Mouse (Mus musculus) MEL (cell line): ENCODE results near the gene Frs2. TPM values are rescaled to one million over a fixed set of nuclear protein-coding genes. Genes with fewer than 3 reads are reported as not detected.
A peak's percentile ranks its signal among the peaks of the same experiment; 100 is the strongest.

ENCODE experiments used
- DNase-seq: peaks from one replicate; pipeline ENCODE4 v3.0.0; 2011; ENCODE audit warnings: low read depth, low spot score
- H3K27ac ChIP-seq: 2 replicates; pipeline ENCODE4 v1.5.1; 2012; ENCODE audit warnings: low read depth, mild to moderate bottlenecking, control low read depth, low read length, moderate library complexity; ENCODE audit not compliant: control insufficient read depth
- H3K27me3 ChIP-seq, 2 experiments: fragments of 150-350 bp in 1 of 2; sonication (generic) in 1 of 2; 2 replicates each; pipeline ENCODE4 v1.6.1; 2012; ENCODE audit warnings: low read length in 2 of 2, mild to moderate bottlenecking in 2 of 2, improper control_type of control experiment in 1 of 2, moderate library complexity in 1 of 2; ENCODE audit not compliant: insufficient read depth in 2 of 2, control insufficient read depth in 1 of 2
- H3K36me3 ChIP-seq, 2 experiments: 2 replicates each; pipeline ENCODE4 v1.6.1; 2012 to 2014; ENCODE audit warnings: low read length in 2 of 2, improper control_type of control experiment in 1 of 2, inconsistent platforms in 1 of 2, mild to moderate bottlenecking in 1 of 2; ENCODE audit not compliant: insufficient read depth in 2 of 2, control insufficient read depth in 1 of 2
- H3K4me1 ChIP-seq, 2 experiments: fragments of 150-350 bp in 1 of 2; sonication (generic) in 1 of 2; 2 replicates each; pipeline ENCODE4 v1.6.1; 2012; ENCODE audit warnings: low read length in 2 of 2, improper control_type of control experiment in 1 of 2, mild to moderate bottlenecking in 1 of 2; ENCODE audit not compliant: insufficient read depth in 2 of 2, control insufficient read depth in 1 of 2
- H3K4me3 ChIP-seq, 2 experiments: fragments of 150-350 bp in 1 of 2; sonication (generic) in 1 of 2; 2 replicates each; pipeline ENCODE4 v1.5.1; 2012; ENCODE audit warnings: low read depth in 2 of 2, low read length in 2 of 2, mild to moderate bottlenecking in 2 of 2, moderate library complexity in 2 of 2, control low read depth in 1 of 2, improper control_type of control experiment in 1 of 2; ENCODE audit not compliant: control insufficient read depth in 1 of 2, insufficient read depth in 1 of 2
- H3K79me2 ChIP-seq: 2 replicates; pipeline ENCODE4 v1.6.1; 2012; ENCODE audit warnings: mild to moderate bottlenecking, low read length, moderate library complexity; ENCODE audit not compliant: control insufficient read depth, poor library complexity, insufficient read depth
- H3K9ac ChIP-seq: 2 replicates; pipeline ENCODE4 v1.6.1; 2012; ENCODE audit warnings: low read depth, mild to moderate bottlenecking, control low read depth, low read length, moderate library complexity; ENCODE audit not compliant: control insufficient read depth, poor library complexity, severe bottlenecking
- H3K9me3 ChIP-seq: fragments of 150-350 bp; sonication (generic); replicated peaks from 2 replicates; pipeline ENCODE4 v1.6.1; 2012; ENCODE audit warnings: mild to moderate bottlenecking, low read length, improper control_type of control experiment, moderate library complexity; ENCODE audit not compliant: insufficient read depth
- BHLHE40 ChIP-seq: IDR thresholded peaks from 2 replicates; pipeline ENCODE4 v1.6.1; 2012; ENCODE audit warnings: low read depth, mild to moderate bottlenecking, inconsistent platforms, low read length, improper control_type of control experiment, borderline replicate concordance
- CHD1 ChIP-seq: IDR thresholded peaks from 2 replicates; pipeline ENCODE4 v1.6.1; 2012; ENCODE audit warnings: low read depth, mild to moderate bottlenecking, inconsistent platforms, low read length, improper control_type of control experiment
- CHD2 ChIP-seq: IDR thresholded peaks from 2 replicates; pipeline ENCODE4 v1.6.1; 2011; ENCODE audit warnings: low read length, improper control_type of control experiment
- CTCF ChIP-seq, 3 experiments: IDR thresholded peaks in 2 of 3; conservative IDR thresholded peaks in 1 of 3; 2 replicates each; pipeline ENCODE4 v1.5.1; 2011 to 2012; ENCODE audit warnings: low read length in 3 of 3, low read depth in 2 of 3, mild to moderate bottlenecking in 2 of 3, improper control_type of control experiment in 1 of 3, inconsistent platforms in 1 of 3, mixed read lengths in 1 of 3, moderate library complexity in 1 of 3; ENCODE audit not compliant: control insufficient read depth in 1 of 3, insufficient read depth in 1 of 3, poor library complexity in 1 of 3, severe bottlenecking in 1 of 3
- EP300 ChIP-seq, 2 experiments: IDR thresholded peaks; 2 replicates each; pipeline ENCODE4 v1.6.1; 2011; ENCODE audit warnings: improper control_type of control experiment in 2 of 2, low read length in 2 of 2, low read depth in 1 of 2, mild to moderate bottlenecking in 1 of 2
- ETS1 ChIP-seq: IDR thresholded peaks from 2 replicates; pipeline ENCODE4 v1.6.1; 2012; ENCODE audit warnings: low read depth, mild to moderate bottlenecking, inconsistent platforms, low read length, improper control_type of control experiment, moderate library complexity
- GABPA ChIP-seq: IDR thresholded peaks from 2 replicates; pipeline ENCODE4 v1.6.1; 2012; ENCODE audit warnings: low read depth, mild to moderate bottlenecking, inconsistent platforms, low read length, improper control_type of control experiment, moderate library complexity
- GATA1 ChIP-seq: IDR thresholded peaks from 2 replicates; pipeline ENCODE4 v1.6.1; 2011; ENCODE audit warnings: low read depth, low read length, improper control_type of control experiment
- HCFC1 ChIP-seq: IDR thresholded peaks from 2 replicates; pipeline ENCODE4 v1.6.1; 2012; ENCODE audit warnings: low read depth, mild to moderate bottlenecking, inconsistent platforms, low read length, improper control_type of control experiment, moderate library complexity
- JUND ChIP-seq: IDR thresholded peaks from 2 replicates; pipeline ENCODE4 v1.6.1; 2011; ENCODE audit warnings: low read depth, mild to moderate bottlenecking, improper control_type of control experiment, low read length
- MAFK ChIP-seq: IDR thresholded peaks from 2 replicates; pipeline ENCODE4 v1.6.1; 2011; ENCODE audit warnings: low read depth, mild to moderate bottlenecking, low read length, improper control_type of control experiment, borderline replicate concordance
- MAX ChIP-seq: IDR thresholded peaks from 2 replicates; pipeline ENCODE4 v1.6.1; 2011; ENCODE audit warnings: low read length, improper control_type of control experiment
- MAZ ChIP-seq: IDR thresholded peaks from 2 replicates; pipeline ENCODE4 v1.6.1; 2012; ENCODE audit warnings: low read depth, mild to moderate bottlenecking, inconsistent platforms, low read length, improper control_type of control experiment
- MYB ChIP-seq: IDR thresholded peaks from 2 replicates; pipeline ENCODE4 v1.6.1; 2011; ENCODE audit warnings: mild to moderate bottlenecking, low read depth, low read length, improper control_type of control experiment
- MYC ChIP-seq: IDR thresholded peaks from 2 replicates; pipeline ENCODE4 v1.6.1; 2011; ENCODE audit warnings: low read depth, mild to moderate bottlenecking, low read length, improper control_type of control experiment, moderate library complexity
- NELFE ChIP-seq: IDR thresholded peaks from 2 replicates; pipeline ENCODE4 v1.6.1; 2011; ENCODE audit warnings: low read depth, low read length, improper control_type of control experiment
- NRF1 ChIP-seq: IDR thresholded peaks from 2 replicates; pipeline ENCODE4 v1.6.1; 2014; ENCODE audit warnings: low read depth, mild to moderate bottlenecking, inconsistent platforms, low read length, improper control_type of control experiment, moderate library complexity; ENCODE audit not compliant: poor library complexity, insufficient read depth, severe bottlenecking
- POLR2A ChIP-seq, 2 experiments: IDR thresholded peaks; 2 replicates each; pipeline ENCODE4 v1.6.1; 2011 to 2012; ENCODE audit warnings: low read length in 2 of 2, mild to moderate bottlenecking in 2 of 2, control low read depth in 1 of 2, improper control_type of control experiment in 1 of 2, low read depth in 1 of 2, moderate library complexity in 1 of 2; ENCODE audit not compliant: control insufficient read depth in 1 of 2, insufficient read depth in 1 of 2, poor library complexity in 1 of 2
- POLR2AphosphoS2 ChIP-seq: IDR thresholded peaks from 2 replicates; pipeline ENCODE4 v1.6.1; 2011; ENCODE audit warnings: low read length, improper control_type of control experiment
- POLR2AphosphoS5 ChIP-seq: IDR thresholded peaks from 2 replicates; pipeline ENCODE4 v1.6.1; 2012; ENCODE audit warnings: low read depth, borderline replicate concordance, mild to moderate bottlenecking, inconsistent platforms, low read length, moderate library complexity, mixed read lengths
- RCOR1 ChIP-seq: IDR thresholded peaks from 2 replicates; pipeline ENCODE4 v1.6.1; 2012; ENCODE audit warnings: low read depth, mild to moderate bottlenecking, inconsistent platforms, low read length, improper control_type of control experiment
- SIN3A ChIP-seq: IDR thresholded peaks from 2 replicates; pipeline ENCODE4 v1.6.1; 2012; ENCODE audit warnings: low read length, improper control_type of control experiment, inconsistent platforms
- SMC3 ChIP-seq: IDR thresholded peaks from 2 replicates; pipeline ENCODE4 v1.6.1; 2011; ENCODE audit warnings: low read depth, low read length, improper control_type of control experiment
- TBP ChIP-seq: IDR thresholded peaks from 2 replicates; pipeline ENCODE4 v1.8.0; 2011; ENCODE audit warnings: low read depth, low read length, improper control_type of control experiment
- UBTF ChIP-seq: IDR thresholded peaks from 2 replicates; pipeline ENCODE4 v1.6.1; 2012; ENCODE audit warnings: low read depth, mild to moderate bottlenecking, inconsistent platforms, low read length, improper control_type of control experiment, moderate library complexity, borderline replicate concordance; ENCODE audit not compliant: insufficient read depth
- USF1 ChIP-seq: IDR thresholded peaks from 2 replicates; pipeline ENCODE4 v1.6.1; 2014; ENCODE audit warnings: low read depth, mild to moderate bottlenecking, inconsistent platforms, low read length, improper control_type of control experiment, moderate library complexity
- USF2 ChIP-seq, 2 experiments: IDR thresholded peaks; 2 replicates each; pipeline ENCODE4 v1.6.1; 2011 to 2012; ENCODE audit warnings: improper control_type of control experiment in 2 of 2, low read length in 2 of 2, borderline replicate concordance in 1 of 2, inconsistent platforms in 1 of 2, low read depth in 1 of 2, mild to moderate bottlenecking in 1 of 2; ENCODE audit not compliant: insufficient read depth in 1 of 2
- ZC3H11A ChIP-seq: IDR thresholded peaks from 2 replicates; pipeline ENCODE4 v1.6.1; 2012; ENCODE audit warnings: low read depth, mild to moderate bottlenecking, inconsistent platforms, low read length, improper control_type of control experiment
- ZMIZ1 ChIP-seq: IDR thresholded peaks from 2 replicates; pipeline ENCODE4 v1.6.1; 2012; ENCODE audit warnings: low read depth, mild to moderate bottlenecking, inconsistent platforms, low read length, improper control_type of control experiment, moderate library complexity
- polyA plus RNA-seq, 2 experiments: library from polyadenylated mRNA; stranded (reverse) in 1 of 2; unstranded in 1 of 2; fragments of >175 nt in 1 of 2; fragments of >200 nt in 1 of 2; gene quantifications; 2 replicates each; pipeline versions ENCODE4 v1.2.1 to v1.2.4; 2012; ENCODE audit warnings: low replicate concordance in 2 of 2, low read depth in 1 of 2; ENCODE audit not compliant: insufficient read length in 2 of 2, insufficient read depth in 1 of 2, missing spikeins in 1 of 2
- total RNA-seq: library from RNA; depleted of rRNA; stranded (reverse); fragments of 300-350 nt; gene quantifications from 2 replicates; pipeline ENCODE4 v1.2.3, GENCODE M21; 2012

The Frs2 gene
- total and polyA plus RNA-seq, 3 experiments: 6.7 to 129 (median 11.8) TPM

DNA sequence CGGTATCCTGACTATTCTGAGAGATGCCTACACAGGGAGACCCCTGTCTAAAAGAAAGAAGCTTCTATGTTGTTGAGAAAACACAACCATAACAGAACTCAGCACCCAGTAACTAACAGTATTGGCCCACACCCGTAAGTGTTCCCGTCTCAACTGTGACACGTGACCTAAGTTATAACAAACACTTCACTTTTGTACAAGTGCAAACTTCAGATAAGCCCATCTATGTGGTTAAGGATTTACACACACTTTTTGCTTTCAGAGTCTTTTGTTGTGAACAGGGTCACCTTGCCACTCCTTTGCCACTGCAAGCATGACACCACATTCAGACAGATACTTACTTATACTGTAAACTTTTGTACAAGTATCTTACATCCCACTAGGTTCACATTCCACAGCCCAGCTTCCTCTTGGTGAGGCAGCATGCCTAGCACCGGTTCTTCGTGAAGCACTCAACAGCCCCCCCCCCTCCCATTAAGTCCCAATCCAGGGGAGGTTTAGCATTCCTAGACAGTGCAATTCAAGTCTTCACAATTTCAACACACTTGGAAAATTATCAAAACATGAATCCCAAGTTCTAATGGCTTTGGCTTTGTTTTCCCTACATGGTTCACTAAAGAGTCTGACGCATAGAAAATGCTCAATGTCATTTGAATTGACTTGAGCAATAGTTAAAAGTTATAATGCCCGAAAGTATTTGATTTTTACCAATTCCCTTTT lies 2.6 kb downstream of the Frs2 start (continued):
- TF ChIP-seq HCFC1 (no peak), POLR2A (IDR thresholded peaks at IDR 0.05; ENCODE audit: control insufficient read depth in 1 of 2, insufficient read depth in 1 of 2, low read depth in 1 of 2, low read length in 2 of 2, poor library complexity in 1 of 2) (no peak), POLR2AphosphoS2 (no peak), NELFE (no peak), GATA1 (no peak), USF1 (peak; percentile 94), CHD1 (no peak), CTCF (IDR thresholded peaks at IDR 0.05 in 2 of 3, conservative IDR thresholded peaks at IDR 0.05 in 1 of 3; ENCODE audit: control insufficient read depth in 1 of 3, insufficient read depth in 1 of 3, low read depth in 2 of 3, low read length in 3 of 3, poor library complexity in 1 of 3, severe bottlenecking in 1 of 3) (no peak), RCOR1 (no peak), ZMIZ1 (no peak), MYB (no peak), NRF1 (no peak), MAFK (no peak), JUND (no peak), EP300 (IDR thresholded peaks at IDR 0.05; ENCODE audit: low read depth in 1 of 2, low read length in 2 of 2) (no peak; a peak in 1 of 4 replicates), CHD2 (no peak), ETS1 (0 out of 2 replicates have a peak, but pooled peaks have one; percentile 26), MYC (0 out of 2 replicates have a peak, but pooled peaks have one; percentile 58), POLR2AphosphoS5 (no peak), USF2 (IDR thresholded peaks at IDR 0.05; ENCODE audit: borderline replicate concordance in 1 of 2, insufficient read depth in 1 of 2, low read depth in 1 of 2, low read length in 2 of 2) (peak in 1 of 2 experiments; percentile 60; a peak in 2 of 4 replicates), ZC3H11A (no peak), MAZ (no peak), TBP (no peak)

DNA sequence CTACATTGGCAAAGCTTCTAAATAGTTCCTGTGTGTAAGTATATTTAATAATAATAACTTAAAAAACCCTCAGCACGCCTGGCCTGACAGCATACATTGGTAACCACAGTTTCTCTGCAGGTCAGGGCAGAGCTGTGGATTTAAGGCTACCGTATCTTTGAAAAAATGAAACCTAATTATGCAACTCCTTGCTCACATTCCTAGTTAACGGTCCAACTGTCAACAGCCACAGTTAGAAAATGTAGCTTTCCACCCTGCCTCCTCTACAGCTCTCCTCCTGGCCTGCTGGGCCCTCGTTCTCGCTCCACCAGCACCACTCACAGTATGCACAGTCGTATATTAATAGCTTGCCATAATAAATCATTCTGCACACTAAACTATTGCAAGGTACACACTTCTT lies 3.7 kb downstream of the Frs2 start:
- no peak for DNase-seq
- H3K36me3 ChIP-seq: peaks cover 0 to 28% of the 10 kb centered on the region in 2 experiments; a peak in 2 of 4 replicates
- peaks cover 9 to 26% of the 10 kb centered on the region in 2 experiments for H3K4me1 ChIP-seq
- peaks cover 55% of the 10 kb centered on the region for H3K79me2 ChIP-seq
- no peak overlapping the region for H3K4me3 ChIP-seq
- H3K27me3 ChIP-seq: no peaks in the 10 kb centered on the region
- H3K27ac ChIP-seq: no peak overlapping the region
- TF ChIP-seq POLR2AphosphoS2 (no peak), SIN3A (no peak), MAX (no peak), NELFE (no peak), SMC3 (no peak), UBTF (no peak), GABPA (no peak), MYB (no peak), MAFK (no peak), MYC (no peak), BHLHE40 (no peak), CHD1 (no peak)
- H3K9ac ChIP-seq: no peak overlapping the region
- H3K9me3 ChIP-seq: no peaks in the 10 kb centered on the region
